Mouse (Mus musculus): ENCODE measurements around the gene 6030408B16Rik. TPM values are rescaled to one million over a fixed set of nuclear protein-coding genes. Genes with fewer than 3 reads are reported as not detected.

6030408B16Rik gene
- polyA plus RNA-seq, 1 experiment from 2014 or later = 0.48 TPM

DNA sequence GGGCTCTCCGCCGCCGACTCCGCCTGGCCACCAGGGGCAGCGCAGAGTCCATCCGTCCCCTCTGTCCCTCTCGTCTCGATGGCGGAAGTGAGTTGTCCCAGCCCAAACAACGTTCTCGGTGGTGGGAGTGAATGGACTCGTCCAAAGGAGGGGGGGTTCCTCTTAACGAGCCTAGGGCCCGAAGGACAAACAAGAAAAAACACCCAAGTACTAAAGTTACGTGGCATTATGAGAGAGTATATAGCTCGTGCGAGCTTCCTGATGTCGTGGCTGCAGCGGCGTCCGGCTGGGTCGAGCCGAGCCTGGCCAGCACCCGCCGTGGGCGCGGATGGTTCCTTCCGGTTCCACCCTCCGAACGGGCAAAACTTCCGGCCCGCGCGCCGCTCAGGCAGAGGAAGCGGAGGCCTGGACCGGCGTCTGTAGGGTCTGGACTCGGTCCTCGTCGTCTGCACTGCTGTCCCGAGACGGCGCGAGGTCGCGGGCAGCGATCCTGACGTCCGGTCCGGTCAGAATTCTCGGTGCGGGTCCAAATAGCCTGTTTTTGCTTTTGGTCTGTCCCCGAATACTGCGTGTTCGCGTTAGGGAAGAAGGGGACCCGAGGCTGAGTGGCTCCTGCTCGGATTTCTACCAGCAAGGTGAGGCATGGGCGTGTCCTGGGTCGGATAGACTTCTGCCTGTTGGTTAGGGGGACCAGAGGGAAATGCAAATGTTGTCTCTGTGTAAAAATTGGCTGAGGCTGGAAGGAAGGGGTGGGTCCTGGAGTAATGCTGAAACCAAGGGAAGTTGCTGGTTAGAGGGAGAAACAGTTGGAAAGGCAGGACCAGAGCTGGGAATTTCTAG, 8.9 kb upstream of the 6030408B16Rik start, which contains the start of gene Atg101:
TSS of gene Atg101 (plus strand) at position 362 of the 840 bp plus-strand sequence.
- peak; percentile 92 for ATAC-seq
- WGBS = under 1% methylated on average over 61 of the region's 61 CpGs
- 0 out of 2 replicates have a peak, but pooled peaks cover 7% of the 10 kb centered on the region for H3K4me1 ChIP-seq (replicated peaks; ENCODE audit: control insufficient read depth, insufficient read depth, low read length)
- H3K27me3 ChIP-seq (replicated peaks; ENCODE audit: control insufficient read depth, insufficient read depth, low read length) = no peaks in the 10 kb centered on the region
- peak within 1 kb of the TSS; percentile 72 for H3K4me3 ChIP-seq (ENCODE audit: low read depth, low read length)
- H3K9me3 ChIP-seq (ENCODE audit: control insufficient read depth) = no peaks in the 10 kb centered on the region
- peak within 1 kb of the TSS; percentile 85 for H3K4me2 ChIP-seq (replicated peaks; ENCODE audit: low read depth)
- TF ChIP-seq CTCF (IDR thresholded peaks at IDR 0.05; ENCODE audit: low read depth) = peak; percentile 95
- H3K9ac ChIP-seq (ENCODE audit: low read depth, low read length) = peak within 1 kb of the TSS; percentile 73
- H3K27ac ChIP-seq (ENCODE audit: low read depth, low read length) = peak within 1 kb of the TSS; percentile 61
- H3K36me3 ChIP-seq (ENCODE audit: control insufficient read depth, insufficient read depth) = peaks cover 28% of the 10 kb centered on the region

DNA sequence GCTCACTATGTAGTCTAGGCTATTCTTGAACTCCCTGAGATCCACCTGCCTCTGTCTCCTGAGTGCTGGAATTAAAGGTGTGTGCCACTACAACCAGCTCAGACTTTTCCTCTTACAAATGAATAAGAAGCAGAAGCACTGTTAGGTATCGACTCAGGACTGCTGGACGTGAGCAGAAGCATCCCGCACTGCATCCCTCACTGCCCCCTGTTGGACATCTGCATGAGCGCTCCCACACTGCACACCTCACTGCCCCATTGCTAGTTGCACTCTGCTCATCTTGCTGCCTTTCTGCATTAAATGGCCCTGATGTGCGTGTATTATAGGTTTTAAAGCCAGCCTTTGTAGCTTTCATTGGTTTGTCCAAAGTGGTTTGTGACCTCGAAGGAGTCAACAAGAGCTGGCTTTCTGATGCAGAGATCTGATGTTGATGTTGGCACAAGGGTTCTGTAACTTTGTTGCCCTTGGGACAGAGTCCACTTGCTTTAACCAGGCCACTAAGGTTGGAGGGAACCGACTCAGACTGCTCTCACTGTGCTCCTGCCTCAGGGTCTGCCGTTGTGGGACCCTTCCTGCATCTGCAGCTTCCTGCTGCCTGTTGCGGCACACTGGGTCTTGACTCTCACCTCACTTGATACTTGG, 6.8 kb upstream of the 6030408B16Rik start:
- Histone ChIP-seq H3K9ac (ENCODE audit: low read depth, low read length) (no peak overlapping the region), H3K4me1 (replicated peaks; ENCODE audit: control insufficient read depth, insufficient read depth, low read length) (0 out of 2 replicates have a peak, but pooled peaks cover 7% of the 10 kb centered on the region), H3K4me3 (ENCODE audit: low read depth, low read length) (no peak overlapping the region), H3K4me2 (replicated peaks; ENCODE audit: low read depth) (no peak overlapping the region), H3K27ac (ENCODE audit: low read depth, low read length) (no peak overlapping the region), H3K36me3 (ENCODE audit: control insufficient read depth, insufficient read depth) (peaks cover 49% of the 10 kb centered on the region), H3K9me3 (ENCODE audit: control insufficient read depth) (no peaks in the 10 kb centered on the region), H3K27me3 (replicated peaks; ENCODE audit: control insufficient read depth, insufficient read depth, low read length) (no peaks in the 10 kb centered on the region)
- WGBS = 66% methylated on average over 9 of the region's 9 CpGs
- peak; percentile 77 for TF ChIP-seq CTCF (IDR thresholded peaks at IDR 0.05; ENCODE audit: low read depth)
- ATAC-seq = no peak

GRCm38 (mm10) chr15:101287361-101287760, 5.7 kb upstream of the 6030408B16Rik start:
- no peak overlapping the region for H3K4me2 ChIP-seq (replicated peaks; ENCODE audit: low read depth)
- no peak overlapping the region for H3K9ac ChIP-seq (ENCODE audit: low read depth, low read length)
- H3K27ac ChIP-seq (ENCODE audit: low read depth, low read length) = no peak overlapping the region
- H3K4me1 ChIP-seq (replicated peaks; ENCODE audit: control insufficient read depth, insufficient read depth, low read length) = 0 out of 2 replicates have a peak, but pooled peaks cover 7% of the 10 kb centered on the region
- no peak for ATAC-seq
- TF ChIP-seq CTCF (IDR thresholded peaks at IDR 0.05; ENCODE audit: low read depth) = no peak
- no peak overlapping the region for H3K4me3 ChIP-seq (ENCODE audit: low read depth, low read length)
- WGBS = 93% methylated on average over 6 of the region's 6 CpGs
- no peaks in the 10 kb centered on the region for H3K9me3 ChIP-seq (ENCODE audit: control insufficient read depth)
- H3K36me3 ChIP-seq (ENCODE audit: control insufficient read depth, insufficient read depth) = peaks cover 52% of the 10 kb centered on the region
- no peaks in the 10 kb centered on the region for H3K27me3 ChIP-seq (replicated peaks; ENCODE audit: control insufficient read depth, insufficient read depth, low read length)

GRCm38 (mm10) chr15:101290354-101290753, 2.7 kb upstream of the 6030408B16Rik start:
- Histone ChIP-seq H3K4me1 (replicated peaks; ENCODE audit: control insufficient read depth, insufficient read depth, low read length) (no peaks in the 10 kb centered on the region), H3K27ac (ENCODE audit: low read depth, low read length) (no peak overlapping the region), H3K9me3 (ENCODE audit: control insufficient read depth) (no peaks in the 10 kb centered on the region), H3K4me2 (replicated peaks; ENCODE audit: low read depth) (no peak overlapping the region), H3K27me3 (replicated peaks; ENCODE audit: control insufficient read depth, insufficient read depth, low read length) (no peaks in the 10 kb centered on the region), H3K9ac (ENCODE audit: low read depth, low read length) (no peak overlapping the region), H3K36me3 (ENCODE audit: control insufficient read depth, insufficient read depth) (peaks cover 52% of the 10 kb centered on the region), H3K4me3 (ENCODE audit: low read depth, low read length) (no peak overlapping the region)
- TF ChIP-seq CTCF (IDR thresholded peaks at IDR 0.05; ENCODE audit: low read depth) = no peak
- ATAC-seq = no peak
- 96% methylated on average over 15 of the region's 15 CpGs for WGBS

DNA sequence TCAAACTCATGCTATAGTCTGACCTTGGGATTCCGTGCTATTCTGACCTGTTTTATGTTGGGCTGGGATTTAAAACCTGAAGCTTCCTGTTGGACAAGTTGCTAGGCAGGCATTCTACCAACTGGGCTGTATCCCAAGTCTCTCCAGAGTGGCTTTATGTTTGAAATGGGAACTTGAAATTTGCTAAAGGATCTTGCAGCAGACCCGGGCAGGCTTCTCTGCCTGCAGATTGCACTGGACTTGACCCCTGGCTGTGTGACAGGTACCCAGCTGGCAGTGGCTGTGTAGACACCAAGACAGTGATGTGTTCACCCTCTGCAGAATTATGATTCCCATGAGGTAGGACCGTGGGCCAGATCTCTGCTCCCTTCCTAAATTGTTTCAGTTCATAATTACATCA, 1.0 kb upstream of the 6030408B16Rik start:
- H3K9ac ChIP-seq (ENCODE audit: low read depth, low read length) = no peak overlapping the region
- peaks cover 44% of the 10 kb centered on the region for H3K36me3 ChIP-seq (ENCODE audit: control insufficient read depth, insufficient read depth)
- TF ChIP-seq CTCF (IDR thresholded peaks at IDR 0.05; ENCODE audit: low read depth) = no peak
- H3K4me2 ChIP-seq (replicated peaks; ENCODE audit: low read depth) = no peak overlapping the region
- no peaks in the 10 kb centered on the region for H3K9me3 ChIP-seq (ENCODE audit: control insufficient read depth)
- ATAC-seq = no peak
- no peaks in the 10 kb centered on the region for H3K4me1 ChIP-seq (replicated peaks; ENCODE audit: control insufficient read depth, insufficient read depth, low read length)
- H3K27me3 ChIP-seq (replicated peaks; ENCODE audit: control insufficient read depth, insufficient read depth, low read length) = no peaks in the 10 kb centered on the region
- H3K4me3 ChIP-seq (ENCODE audit: low read depth, low read length) = no peak overlapping the region
- 68% methylated on average over 3 of the region's 3 CpGs for WGBS
- no peak overlapping the region for H3K27ac ChIP-seq (ENCODE audit: low read depth, low read length)

Measured in intestine, postnatal 0 days (tissue).